Mouse (Mus musculus): ENCODE measurements around the gene Gm13289. TPM values are rescaled to one million over a fixed set of nuclear protein-coding genes. Genes with fewer than 3 reads are reported as not detected.

Gene Gm13289
- total RNA-seq (2023): not detected

GRCm38 (mm10) chr4:88776622-88777021, at the start of gene Gm13289:
Gene Gm13289 (plus strand): TSS chr4:88776922.

GRCm38 (mm10) chr4:88754818-88755340, 21.8 kb upstream of the Gm13289 start, which contains the start of gene Gm13271:
Gene Gm13271 (plus strand): TSS chr4:88754868.

GRCm38 (mm10) chr4:88759610-88760268, 17.0 kb upstream of the Gm13289 start, which contains the start of gene Gm13283:
Gene Gm13283 (plus strand): TSS chr4:88760119.

GRCm38 (mm10) chr4:88773534-88773933, 3.2 kb upstream of the Gm13289 start, which contains the start of gene Gm13290:
Gene Gm13290 (plus strand): TSS chr4:88773834.

GRCm38 (mm10) chr4:88779550-88779949, 2.8 kb downstream of the Gm13289 start, which contains the start of gene Gm13272:
Gene Gm13272 (plus strand): TSS chr4:88779850.

GRCm38 (mm10) chr4:88781831-88782230, 5.1 kb downstream of the Gm13289 start, which contains the start of gene Ifnz:
Gene Ifnz (plus strand): TSS chr4:88782131.

GRCm38 (mm10) chr4:88785409-88785808, 8.7 kb downstream of the Gm13289 start, which contains the start of gene Gm13276:
Gene Gm13276 (plus strand): TSS chr4:88785709.

GRCm38 (mm10) chr4:88788402-88788801, 11.7 kb downstream of the Gm13289 start, which contains the start of gene Gm13277:
Gene Gm13277 (plus strand): TSS chr4:88788632.

GRCm38 (mm10) chr4:88791250-88791649, 14.5 kb downstream of the Gm13289 start, which contains the start of gene Gm13278:
Gene Gm13278 (plus strand): TSS chr4:88791550.

GRCm38 (mm10) chr4:88793936-88794675, 17.4 kb downstream of the Gm13289 start, which contains the start of gene Gm13275:
Gene Gm13275 (plus strand): TSS chr4:88794487.

GRCm38 (mm10) chr4:88797097-88797496, 20.4 kb downstream of the Gm13289 start, which contains the start of gene Gm13279:
Gene Gm13279 (plus strand): TSS chr4:88797397.

GRCm38 (mm10) chr4:88799365-88799764, 22.6 kb downstream of the Gm13289 start, which contains the start of gene Gm13285:
Gene Gm13285 (plus strand): TSS chr4:88799665.

GRCm38 (mm10) chr4:88802954-88803353, 26.2 kb downstream of the Gm13289 start, which contains the start of gene Gm13287:
Gene Gm13287 (plus strand): TSS chr4:88803254.

GRCm38 (mm10) chr4:88805231-88805630, 28.5 kb downstream of the Gm13289 start, which contains the start of gene Gm13288:
Gene Gm13288 (plus strand): TSS chr4:88805531.

GRCm38 (mm10) chr4:88815928-88816327, 39.2 kb downstream of the Gm13289 start, which contains the start of gene Ifna7:
Gene Ifna7 (plus strand): TSS chr4:88816228.

GRCm38 (mm10) chr4:88819659-88820058, 42.9 kb downstream of the Gm13289 start, which contains the start of gene Ifna11:
Gene Ifna11 (plus strand): TSS chr4:88819959.

Other genes starting within 250 kb of the Gm13289 start
- gene Ifna15, start 218.7 kb upstream of the Gm13289 start, total RNA-seq (2023): not detected
- gene Ifna14, start 205.1 kb upstream of the Gm13289 start, total RNA-seq (2023): not detected
- not detected for gene Ifna9, start 184.5 kb upstream of the Gm13289 start, total RNA-seq (2023)
- not detected for gene Ifna12, start 173.5 kb upstream of the Gm13289 start, total RNA-seq (2023)
- not detected for gene C87499, start 142.5 kb upstream of the Gm13289 start, total RNA-seq (2023)
- gene Ifna13, start 132.5 kb upstream of the Gm13289 start, total RNA-seq (2023): not detected
- not detected for gene Ifna16, start 100.0 kb upstream of the Gm13289 start, total RNA-seq (2023)
- gene Ifna2, start 93.0 kb upstream of the Gm13289 start, total RNA-seq (2023): not detected
- gene Ifnab, start 85.6 kb upstream of the Gm13289 start, total RNA-seq (2023): not detected
- 1.4 TPM for gene Gm26566, start 55.1 kb upstream of the Gm13289 start, total RNA-seq (2023)
- gene Klhl9, start 54.5 kb upstream of the Gm13289 start, total RNA-seq (2023): 38.7 TPM
- gene Gm13271, start 22.1 kb upstream of the Gm13289 start, total RNA-seq (2023): not detected
- gene Gm13283, start 16.8 kb upstream of the Gm13289 start, total RNA-seq (2023): not detected
- gene Gm13290, start 3.1 kb upstream of the Gm13289 start, total RNA-seq (2023): not detected
- gene Gm13272, start 2.9 kb downstream of the Gm13289 start, total RNA-seq (2023): not detected
- not detected for gene Ifnz, start 5.2 kb downstream of the Gm13289 start, total RNA-seq (2023)
- not detected for gene Gm13276, start 8.8 kb downstream of the Gm13289 start, total RNA-seq (2023)
- not detected for gene Gm13277, start 11.7 kb downstream of the Gm13289 start, total RNA-seq (2023)
- gene Gm13278, start 14.6 kb downstream of the Gm13289 start, total RNA-seq (2023): not detected
- gene Gm13275, start 17.6 kb downstream of the Gm13289 start, total RNA-seq (2023): not detected
- gene Gm13279, start 20.5 kb downstream of the Gm13289 start, total RNA-seq (2023): not detected
- not detected for gene Gm13285, start 22.7 kb downstream of the Gm13289 start, total RNA-seq (2023)
- not detected for gene Gm13287, start 26.3 kb downstream of the Gm13289 start, total RNA-seq (2023)
- not detected for gene Gm13288, start 28.6 kb downstream of the Gm13289 start, total RNA-seq (2023)
- not detected for gene Ifna7, start 39.3 kb downstream of the Gm13289 start, total RNA-seq (2023)
- not detected for gene Ifna11, start 43.0 kb downstream of the Gm13289 start, total RNA-seq (2023)
- not detected for gene Ifna6, start 50.5 kb downstream of the Gm13289 start, total RNA-seq (2023)
- gene Ifna5, start 58.6 kb downstream of the Gm13289 start, total RNA-seq (2023): not detected
- gene Ifna4, start 64.9 kb downstream of the Gm13289 start, total RNA-seq (2023): not detected
- not detected for gene Ifna1, start 73.2 kb downstream of the Gm13289 start, total RNA-seq (2023)
- not detected for gene Ifne, start 103.3 kb downstream of the Gm13289 start, total RNA-seq (2023)

All from CD8-positive naive resting alpha-beta T cell, adult 57 days (primary cell).